Mouse (Mus musculus) cerebellum, adult 2 months (tissue): ENCODE data around the gene Gria2.

ENCODE experiments used
- CTCF ChIP-seq: fragments of 200-500 bp; IDR thresholded peaks from 2 replicates; pipeline ENCODE4 v1.5.1; 2011; ENCODE audit warnings: low read depth, mild to moderate bottlenecking, control low read depth, low read length, moderate library complexity, borderline replicate concordance; ENCODE audit not compliant: insufficient read depth
- POLR2A ChIP-seq: fragments of 200-500 bp; IDR thresholded peaks from 2 replicates; pipeline ENCODE4 v1.6.1; 2011; ENCODE audit warnings: low read length, control low read depth, borderline replicate concordance; ENCODE audit not compliant: insufficient read depth

GRCm38 (mm10) chr3:80758363-80758762, 44.3 kb downstream of the Gria2 start:
- no peak for TF ChIP-seq CTCF
- TF ChIP-seq POLR2A, result no peak
